Mouse (Mus musculus): Measurements from ENCODE around the gene Lamb1.

Gene Lamb1

GRCm38 (mm10) chr12:31295505-31295904, 30.5 kb downstream of the Lamb1 start:
- Histone ChIP-seq H3K27me3 (ENCODE audit: insufficient read depth, low read length) (no peaks in the 10 kb centered on the region), H3K4me3 (replicated peaks; ENCODE audit: low read length) (no peak overlapping the region), H3K36me3 (ENCODE audit: insufficient read depth, low read length) (peaks cover 50% of the 10 kb centered on the region), H3K9me3 (ENCODE audit: low read length) (no peaks in the 10 kb centered on the region), H3K4me1 (replicated peaks; ENCODE audit: low read depth, low read length) (peaks cover 47% of the 10 kb centered on the region)
- TF ChIP-seq CTCF (conservative IDR thresholded peaks at IDR 0.05; ENCODE audit: low read length) (no peak), NANOG (IDR thresholded peaks at IDR 0.05; ENCODE audit: borderline replicate concordance, low read length) (no peak), POU5F1 (IDR thresholded peaks at IDR 0.05; ENCODE audit: borderline replicate concordance, low read length) (no peak)

- no peaks in the 10 kb centered on the region for H3K27me3 ChIP-seq (ENCODE audit: insufficient read depth, low read length)
- H3K9me3 ChIP-seq (ENCODE audit: low read length): no peaks in the 10 kb centered on the region
- H3K36me3 ChIP-seq (ENCODE audit: insufficient read depth, low read length): peaks cover 50% of the 10 kb centered on the region
- peaks cover 47% of the 10 kb centered on the region for H3K4me1 ChIP-seq (replicated peaks; ENCODE audit: low read depth, low read length)
- H3K4me3 ChIP-seq (replicated peaks; ENCODE audit: low read length): no peak overlapping the region
- TF ChIP-seq CTCF (conservative IDR thresholded peaks at IDR 0.05; ENCODE audit: low read length) (no peak), POU5F1 (IDR thresholded peaks at IDR 0.05; ENCODE audit: borderline replicate concordance, low read length) (no peak), NANOG (IDR thresholded peaks at IDR 0.05; ENCODE audit: borderline replicate concordance, low read length) (no peak)
Observed at GRCm38 (mm10) chr12:31296097-31296496, 31.1 kb downstream of the Lamb1 start.

- TF ChIP-seq NANOG (IDR thresholded peaks at IDR 0.05; ENCODE audit: borderline replicate concordance, low read length) (no peak), POU5F1 (IDR thresholded peaks at IDR 0.05; ENCODE audit: borderline replicate concordance, low read length) (no peak), CTCF (conservative IDR thresholded peaks at IDR 0.05; ENCODE audit: low read length) (no peak)
- no peaks in the 10 kb centered on the region for H3K27me3 ChIP-seq (ENCODE audit: insufficient read depth, low read length)
- H3K9me3 ChIP-seq (ENCODE audit: low read length): no peaks in the 10 kb centered on the region
- H3K4me3 ChIP-seq (replicated peaks; ENCODE audit: low read length): no peak overlapping the region
- H3K36me3 ChIP-seq (ENCODE audit: insufficient read depth, low read length): peaks cover 56% of the 10 kb centered on the region
- peaks cover 32% of the 10 kb centered on the region for H3K4me1 ChIP-seq (replicated peaks; ENCODE audit: low read depth, low read length)
Observed at GRCm38 (mm10) chr12:31298122-31298521, 33.1 kb downstream of the Lamb1 start.

- TF ChIP-seq NANOG (IDR thresholded peaks at IDR 0.05; ENCODE audit: borderline replicate concordance, low read length) (no peak), CTCF (conservative IDR thresholded peaks at IDR 0.05; ENCODE audit: low read length) (no peak), POU5F1 (IDR thresholded peaks at IDR 0.05; ENCODE audit: borderline replicate concordance, low read length) (no peak)
- no peaks in the 10 kb centered on the region for H3K9me3 ChIP-seq (ENCODE audit: low read length)
- peaks cover 60% of the 10 kb centered on the region for H3K36me3 ChIP-seq (ENCODE audit: insufficient read depth, low read length)
- H3K4me3 ChIP-seq (replicated peaks; ENCODE audit: low read length): no peak overlapping the region
- no peaks in the 10 kb centered on the region for H3K27me3 ChIP-seq (ENCODE audit: insufficient read depth, low read length)
- peaks cover 28% of the 10 kb centered on the region for H3K4me1 ChIP-seq (replicated peaks; ENCODE audit: low read depth, low read length)
Observed at GRCm38 (mm10) chr12:31298530-31298929, 33.5 kb downstream of the Lamb1 start.

- H3K27me3 ChIP-seq (ENCODE audit: insufficient read depth, low read length): no peaks in the 10 kb centered on the region
- no peak overlapping the region for H3K4me3 ChIP-seq (replicated peaks; ENCODE audit: low read length)
- no peak for TF ChIP-seq POU5F1 (IDR thresholded peaks at IDR 0.05; ENCODE audit: borderline replicate concordance, low read length)
- no peak for TF ChIP-seq CTCF (conservative IDR thresholded peaks at IDR 0.05; ENCODE audit: low read length)
- no peak for TF ChIP-seq NANOG (IDR thresholded peaks at IDR 0.05; ENCODE audit: borderline replicate concordance, low read length)
- H3K4me1 ChIP-seq (replicated peaks; ENCODE audit: low read depth, low read length): peaks cover 22% of the 10 kb centered on the region
- H3K36me3 ChIP-seq (ENCODE audit: insufficient read depth, low read length): peaks cover 66% of the 10 kb centered on the region
- no peaks in the 10 kb centered on the region for H3K9me3 ChIP-seq (ENCODE audit: low read length)
Observed at GRCm38 (mm10) chr12:31299126-31299525, 34.1 kb downstream of the Lamb1 start.

GRCm38 (mm10) chr12:31299676-31300197, 34.7 kb downstream of the Lamb1 start:
- Histone ChIP-seq H3K36me3 (ENCODE audit: insufficient read depth, low read length) (peaks cover 72% of the 10 kb centered on the region), H3K27me3 (ENCODE audit: insufficient read depth, low read length) (no peaks in the 10 kb centered on the region), H3K4me3 (replicated peaks; ENCODE audit: low read length) (no peak overlapping the region), H3K9me3 (ENCODE audit: low read length) (no peaks in the 10 kb centered on the region), H3K4me1 (replicated peaks; ENCODE audit: low read depth, low read length) (peaks cover 16% of the 10 kb centered on the region)
- TF ChIP-seq NANOG (IDR thresholded peaks at IDR 0.05; ENCODE audit: borderline replicate concordance, low read length): no peak
- no peak for TF ChIP-seq POU5F1 (IDR thresholded peaks at IDR 0.05; ENCODE audit: borderline replicate concordance, low read length)
- TF ChIP-seq CTCF (conservative IDR thresholded peaks at IDR 0.05; ENCODE audit: low read length): no peak

GRCm38 (mm10) chr12:31300276-31300675, 35.2 kb downstream of the Lamb1 start:
- TF ChIP-seq NANOG (IDR thresholded peaks at IDR 0.05; ENCODE audit: borderline replicate concordance, low read length): no peak
- no peak for TF ChIP-seq POU5F1 (IDR thresholded peaks at IDR 0.05; ENCODE audit: borderline replicate concordance, low read length)
- TF ChIP-seq CTCF (conservative IDR thresholded peaks at IDR 0.05; ENCODE audit: low read length): no peak
- H3K4me3 ChIP-seq (replicated peaks; ENCODE audit: low read length): no peak overlapping the region
- peaks cover 12% of the 10 kb centered on the region for H3K4me1 ChIP-seq (replicated peaks; ENCODE audit: low read depth, low read length)
- H3K36me3 ChIP-seq (ENCODE audit: insufficient read depth, low read length): peaks cover 75% of the 10 kb centered on the region
- no peaks in the 10 kb centered on the region for H3K9me3 ChIP-seq (ENCODE audit: low read length)
- no peaks in the 10 kb centered on the region for H3K27me3 ChIP-seq (ENCODE audit: insufficient read depth, low read length)

GRCm38 (mm10) chr12:31302266-31302665, 37.2 kb downstream of the Lamb1 start:
- no peaks in the 10 kb centered on the region for H3K9me3 ChIP-seq (ENCODE audit: low read length)
- peaks cover 95% of the 10 kb centered on the region for H3K36me3 ChIP-seq (ENCODE audit: insufficient read depth, low read length)
- peaks cover 7% of the 10 kb centered on the region; the same call in 1 of the 2 replicates for H3K4me1 ChIP-seq (replicated peaks; ENCODE audit: low read depth, low read length)
- no peaks in the 10 kb centered on the region for H3K27me3 ChIP-seq (ENCODE audit: insufficient read depth, low read length)
- no peak overlapping the region for H3K4me3 ChIP-seq (replicated peaks; ENCODE audit: low read length)
- TF ChIP-seq POU5F1 (IDR thresholded peaks at IDR 0.05; ENCODE audit: borderline replicate concordance, low read length) (no peak), CTCF (conservative IDR thresholded peaks at IDR 0.05; ENCODE audit: low read length) (no peak), NANOG (IDR thresholded peaks at IDR 0.05; ENCODE audit: borderline replicate concordance, low read length) (no peak)

Data from E14TG2a.4 (cell line).